Mouse (Mus musculus) right cerebral cortex, adult 2 months (tissue): ENCODE data around the gene Fam20b.
"Not testable (repeated sequence)": the region's sequence is repeated elsewhere in the genome, so short reads cannot be mapped to it uniquely, and the experiment has no call there.

ENCODE experiments used
- DNase-seq, 2 experiments: peaks; one replicate each; pipeline ENCODE4 v3.0.0; 2021 to 2022; ENCODE audit warnings: low spot score in 2 of 2

Gene Fam20b

DNA sequence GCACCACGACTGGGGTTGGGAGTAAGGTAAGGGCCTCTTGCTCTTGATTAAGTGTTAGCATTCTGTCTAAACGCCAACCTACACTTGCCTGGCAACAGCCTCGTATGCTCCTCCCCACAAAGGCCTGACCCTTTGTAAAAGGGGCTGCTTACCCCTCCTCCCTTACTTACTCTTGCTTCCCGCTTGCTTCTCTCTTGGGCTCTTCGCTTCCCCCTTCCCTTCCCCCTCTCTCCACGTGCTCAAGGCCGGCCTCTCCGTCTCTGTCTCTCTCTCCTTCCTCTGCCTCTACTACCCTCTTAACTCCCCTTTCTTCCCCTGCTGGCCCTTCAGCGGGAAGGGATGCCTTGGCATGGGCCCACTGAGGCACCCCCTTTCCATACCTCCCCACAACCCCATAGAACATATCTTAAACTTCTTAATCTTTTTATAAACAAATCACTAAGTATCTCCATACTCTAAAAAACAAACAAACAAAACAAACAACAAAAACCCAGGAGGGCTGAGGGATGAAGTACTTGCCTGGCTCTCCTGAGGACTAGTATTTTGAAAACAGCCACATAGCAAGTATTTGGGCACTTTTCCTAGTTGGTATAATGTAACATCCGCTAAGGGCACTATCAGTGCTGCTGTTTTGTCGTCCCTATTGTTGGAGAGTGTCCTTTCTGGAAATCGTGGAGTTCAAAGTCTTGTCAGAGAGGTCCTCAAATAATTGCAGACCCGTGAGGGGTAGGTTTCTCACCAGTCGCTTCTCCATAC lies 46.0 kb downstream of the Fam20b start:
- DNase-seq = no peak

DNA sequence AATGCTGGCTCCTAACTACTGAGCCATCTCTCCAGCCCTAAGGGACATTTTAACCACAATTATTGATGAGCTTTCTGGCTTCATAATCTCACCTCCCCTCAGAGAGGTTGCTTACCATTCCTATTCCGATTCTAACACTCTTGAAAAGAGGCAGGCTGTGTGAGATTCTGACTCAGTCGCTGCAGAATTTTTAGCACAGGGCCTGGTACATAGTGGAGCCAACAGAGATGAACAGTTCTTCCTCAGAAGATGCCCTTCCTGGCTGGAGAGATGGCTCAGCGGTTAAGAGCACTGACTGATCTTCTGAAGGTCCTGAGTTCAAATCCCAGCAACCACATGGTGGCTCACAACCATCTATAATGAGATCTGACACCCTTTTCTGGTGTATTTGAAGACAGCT lies 47.0 kb downstream of the Fam20b start:
- DNase-seq = no peak

- DNase-seq = no peak
These were observed 49.5 kb downstream of the Fam20b start for GRCm38 (mm10) chr1:156669208-156669983.

- no peak for DNase-seq
These were observed 50.3 kb downstream of the Fam20b start for GRCm38 (mm10) chr1:156668602-156669001.

- no peak for DNase-seq
These were observed 51.6 kb downstream of the Fam20b start for GRCm38 (mm10) chr1:156667141-156667926.

DNA sequence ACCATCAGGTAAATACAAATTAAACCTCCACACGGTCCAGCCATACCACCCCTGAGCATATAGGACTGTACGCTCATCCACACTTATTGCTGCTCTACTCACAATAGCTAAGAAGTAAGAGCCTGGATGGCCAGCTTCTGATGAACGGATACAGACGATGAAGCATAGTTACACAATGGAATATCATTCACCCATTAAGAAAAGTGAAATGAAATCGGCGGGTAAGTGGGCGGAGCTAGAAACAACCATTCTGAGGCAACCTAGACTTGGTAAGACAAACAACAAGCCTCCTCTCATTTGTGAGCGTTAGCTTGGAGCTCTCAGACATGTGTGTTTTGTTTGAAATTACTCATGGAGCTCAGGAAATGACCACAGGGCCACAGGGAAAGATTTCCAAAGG lies 53.1 kb downstream of the Fam20b start:
- DNase-seq = no peak

DNA sequence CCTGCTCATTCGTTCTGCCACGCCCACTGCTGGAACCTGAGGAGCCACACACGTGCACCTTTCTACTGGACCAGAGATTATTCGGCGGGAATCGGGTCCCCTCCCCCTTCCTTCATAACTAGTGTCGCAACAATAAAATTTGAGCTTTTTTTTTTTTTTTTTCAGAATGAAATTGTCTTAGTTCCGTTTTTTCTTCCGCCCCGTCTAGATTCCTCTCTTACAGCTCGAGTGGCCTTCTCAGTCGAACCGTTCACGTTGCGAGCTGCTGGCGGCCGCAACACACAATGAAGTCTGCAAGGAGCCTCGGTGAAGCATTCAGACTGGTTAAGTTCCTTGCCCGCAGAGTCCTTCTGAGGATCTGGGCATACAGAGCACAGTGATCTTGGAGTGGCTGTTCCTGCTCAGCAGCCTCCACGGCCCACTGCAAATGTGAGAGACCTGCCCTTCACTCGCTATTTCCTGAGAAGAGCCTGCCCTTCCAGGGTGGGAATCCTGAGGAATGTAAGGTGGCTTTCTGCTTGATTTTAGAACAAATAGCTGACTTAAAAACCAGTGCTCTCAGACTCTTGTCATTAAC lies 58.1 kb downstream of the Fam20b start:
- not testable (repeated sequence) for DNase-seq

DNA sequence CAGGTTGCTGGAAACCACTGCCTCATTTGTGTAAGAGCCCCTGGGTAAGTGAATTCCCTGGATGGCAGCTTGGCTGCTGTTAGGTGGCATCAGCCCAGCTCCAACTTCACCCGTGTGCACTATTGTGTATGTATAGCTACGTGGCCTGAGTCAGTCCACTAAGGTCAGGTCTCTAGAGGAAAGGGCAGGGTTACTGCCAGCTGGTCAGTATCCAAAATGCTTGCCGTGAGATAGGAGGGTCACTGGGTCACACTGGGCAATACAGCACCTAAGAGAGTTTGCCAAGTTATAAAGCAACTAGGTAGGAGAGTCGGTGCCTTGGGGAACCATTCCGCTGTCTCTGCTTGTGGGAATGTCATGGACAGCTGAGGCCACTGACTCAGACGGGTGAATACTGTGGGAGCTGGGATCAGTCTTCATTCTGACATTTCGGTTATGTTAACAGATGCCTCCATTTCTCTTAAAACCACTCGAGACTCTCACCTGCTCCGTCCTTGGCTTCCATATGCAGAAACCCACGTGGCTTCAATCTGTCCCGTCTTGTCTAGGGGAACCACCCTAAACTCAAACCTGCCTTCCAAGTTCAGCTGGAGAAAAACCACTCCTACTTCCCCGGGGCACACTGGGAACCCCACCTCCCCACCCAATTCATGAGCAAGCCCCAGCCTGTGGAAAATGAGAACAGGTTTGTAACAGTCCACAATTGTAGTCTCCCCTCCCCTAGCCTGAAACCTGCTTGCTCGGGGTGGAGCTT lies 58.8 kb downstream of the Fam20b start:
- DNase-seq = no peak

DNA sequence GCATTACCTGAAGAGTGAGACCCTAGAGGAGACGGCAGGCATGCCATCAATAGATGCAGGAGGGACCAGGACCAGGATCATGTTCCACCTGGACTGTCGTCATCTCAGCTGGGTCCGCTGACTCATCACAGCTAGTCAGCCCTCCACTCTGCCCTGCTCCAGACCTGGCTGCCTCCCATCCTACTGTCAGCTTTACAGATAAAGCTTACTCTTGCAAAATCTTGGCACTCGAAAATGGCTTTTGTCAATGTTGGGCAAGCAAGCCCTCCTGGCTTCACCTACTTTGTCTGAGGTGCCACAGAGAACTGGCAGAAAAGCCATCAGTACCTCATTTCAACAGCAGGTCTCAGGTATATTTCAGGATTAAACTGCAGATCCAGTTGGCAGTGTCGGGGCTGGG lies 60.2 kb downstream of the Fam20b start:
- no peak for DNase-seq

DNA sequence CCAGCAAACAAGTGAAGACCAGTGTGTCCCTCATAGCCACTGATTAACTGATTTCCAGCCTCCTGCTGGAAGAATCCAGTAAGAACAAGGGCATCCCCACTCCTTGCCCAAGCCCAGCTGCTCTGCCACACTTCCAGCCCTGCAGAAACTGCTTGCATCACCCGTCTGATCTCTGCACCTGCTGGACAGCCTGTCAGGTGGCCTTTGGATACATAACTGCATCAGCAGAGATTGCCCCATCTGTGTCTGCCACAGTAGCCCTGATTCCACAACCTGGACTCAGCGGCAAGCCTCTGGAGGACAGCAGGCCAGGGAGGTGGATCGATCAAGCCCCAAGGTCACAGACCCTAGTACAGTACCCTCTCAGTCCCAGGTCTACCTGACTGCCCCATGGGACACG lies 61.4 kb downstream of the Fam20b start:
- no peak for DNase-seq

- DNase-seq = no peak
These were observed 64.0 kb downstream of the Fam20b start for GRCm38 (mm10) chr1:156654735-156655530.

DNA sequence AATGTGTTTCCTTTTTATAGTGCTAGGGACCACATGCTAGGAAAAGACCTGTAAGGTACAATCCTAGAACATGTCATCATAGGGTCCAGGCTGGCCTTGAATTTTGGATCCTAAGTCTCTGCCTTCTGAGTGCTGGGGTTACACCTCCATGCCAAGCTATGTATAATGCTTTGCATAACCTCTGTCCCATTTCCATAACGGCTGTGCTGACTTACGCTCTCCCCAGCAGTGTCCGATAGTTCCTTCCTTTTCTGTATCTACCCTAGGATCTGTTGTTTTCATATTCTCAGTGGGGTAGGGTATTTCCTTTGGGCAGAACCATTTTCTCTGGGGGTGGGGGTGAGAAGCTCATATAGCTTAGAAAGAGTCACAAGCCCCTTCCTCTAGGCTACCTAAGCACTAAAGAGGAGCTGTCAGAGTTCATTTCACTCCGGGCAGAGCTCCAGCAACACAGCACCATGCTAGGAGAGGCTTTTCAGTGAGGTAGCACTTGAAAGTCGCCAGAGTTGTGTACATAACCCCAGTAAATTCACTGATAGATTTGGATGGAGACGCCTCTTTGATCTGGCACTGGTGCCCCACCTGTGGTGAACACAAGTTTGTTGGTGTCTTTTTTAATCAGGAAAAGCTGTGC lies 66.6 kb downstream of the Fam20b start:
- DNase-seq = no peak

- no peak for DNase-seq
These were observed 68.3 kb downstream of the Fam20b start for GRCm38 (mm10) chr1:156650631-156651030.

- no peak for DNase-seq
These were observed 70.2 kb downstream of the Fam20b start for GRCm38 (mm10) chr1:156648705-156649104.

- no peak for DNase-seq
These were observed 72.9 kb downstream of the Fam20b start for GRCm38 (mm10) chr1:156645971-156646370.

- DNase-seq = no peak
These were observed 73.9 kb downstream of the Fam20b start for GRCm38 (mm10) chr1:156644780-156645523.

GRCm38 (mm10) chr1:156644061-156644460 lies 74.8 kb downstream of the Fam20b start:
- no peak for DNase-seq

GRCm38 (mm10) chr1:156642813-156643212 lies 76.1 kb downstream of the Fam20b start:
- no peak for DNase-seq

GRCm38 (mm10) chr1:156641808-156642207 lies 77.1 kb downstream of the Fam20b start:
- DNase-seq = no peak
